ENCODE assay signal across 8 mouse cellular contexts in the genomic region with DNA sequence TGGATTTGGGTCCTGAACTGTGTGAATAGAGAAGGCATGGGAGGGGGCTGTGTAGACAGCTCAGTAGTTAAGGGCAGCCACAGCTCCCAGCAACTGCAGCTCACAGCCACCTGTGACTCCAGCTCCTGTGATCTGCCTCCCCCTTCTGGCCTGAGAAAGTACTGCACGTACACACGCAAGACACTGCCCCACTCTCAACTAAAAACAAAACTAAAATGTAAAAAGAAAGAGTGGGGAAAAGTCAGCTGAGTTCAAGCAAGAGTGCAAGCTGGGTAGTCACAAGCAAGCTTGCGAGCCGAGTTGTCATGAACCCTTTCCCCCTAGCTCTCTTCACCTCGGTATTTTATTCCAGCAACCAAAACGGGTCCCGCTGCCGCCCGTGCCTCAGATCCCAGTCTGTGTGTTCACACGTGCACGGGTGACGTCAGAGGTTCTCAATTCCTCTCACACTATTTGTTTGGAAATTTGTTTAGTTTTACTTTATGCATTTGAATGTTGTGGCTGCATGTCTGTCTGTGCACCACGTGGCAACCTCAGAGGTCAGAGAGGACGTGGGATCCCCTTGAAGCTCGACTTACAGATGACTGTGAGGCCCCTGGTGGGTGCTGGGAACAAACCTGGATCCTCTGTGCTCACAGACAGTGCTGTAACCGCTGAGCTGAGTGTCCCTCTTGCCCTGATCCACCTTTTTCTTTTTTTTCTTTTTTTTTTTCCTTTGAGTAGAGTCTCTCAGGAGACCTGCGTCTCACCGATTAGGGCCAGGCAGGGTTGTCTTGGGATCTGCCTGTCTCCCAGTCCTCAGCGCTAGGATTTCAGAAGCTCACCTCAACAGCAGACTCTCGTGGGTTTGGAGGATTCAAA. TPM values are rescaled to one million over a fixed set of nuclear protein-coding genes. Genes with fewer than 3 reads are reported as not detected.
DNase-seq lines count a peak whose midpoint lies in the region; ATAC-seq lines count a peak whose summit lies in the region.

No protein-coding gene starts in this region.

- H3K4me1 ChIP-seq in intestine, embryonic 16.5 days (ENCODE audit: control insufficient read depth, insufficient read depth, low read length), result peaks cover 6% of the 10 kb centered on the region
- H3K4me1 ChIP-seq in midbrain, embryonic 10.5 days, result peaks cover 41% of the 10 kb centered on the region

- peaks cover 54% of the 10 kb centered on the region for H3K27me3 ChIP-seq in intestine, embryonic 16.5 days (replicated peaks; ENCODE audit: control insufficient read depth, insufficient read depth, low read length)
- H3K27me3 ChIP-seq in midbrain, embryonic 10.5 days (ENCODE audit: low read depth, poor library complexity, severe bottlenecking), result peaks cover 93% of the 10 kb centered on the region

- H3K9me3 ChIP-seq in intestine, embryonic 16.5 days (ENCODE audit: control insufficient read depth, low read length), result no peaks in the 10 kb centered on the region
- no peaks in the 10 kb centered on the region for H3K9me3 ChIP-seq in midbrain, embryonic 10.5 days (replicated peaks)

- intact Hi-C loops in left cerebral cortex, postnatal 36 days (cut with DNase I), result loop anchor here (1.0 kb wide), 1 partner anchor 63 kb away; no protein-coding TSS in a partner anchor

- H3K36me3 ChIP-seq in intestine, embryonic 16.5 days (ENCODE audit: control insufficient read depth, insufficient read depth, low read length), result no peaks in the 10 kb centered on the region
- no peaks in the 10 kb centered on the region for H3K36me3 ChIP-seq in midbrain, embryonic 10.5 days

- peak; percentile 73 for ATAC-seq in intestine, embryonic 16.5 days

- H3K27ac ChIP-seq in intestine, embryonic 16.5 days (ENCODE audit: low read length), result no peak overlapping the region
- H3K27ac ChIP-seq in midbrain, embryonic 10.5 days (replicated peaks), result no peak overlapping the region

- DNase-seq in adrenal gland, adult (ENCODE audit: inconsistent age in 2 of 2, low spot score in 1 of 2), result peak; percentile 80 to 95
- peak; percentile 78 for DNase-seq in embryo, embryonic 11 days
- peak; percentile 63 to 80 for DNase-seq in gastrocnemius, postnatal 4 days (ENCODE audit: low spot score in 2 of 2)
- peak; percentile 32 to 68 for DNase-seq in left cerebral cortex, postnatal 36 days (ENCODE audit: low spot score in 2 of 2)
- peak; percentile 78 for DNase-seq in midbrain, embryonic 10.5 days (ENCODE audit: low spot score)
- peak; percentile 25 to 52 for DNase-seq in right cerebral cortex, postnatal 36 days (ENCODE audit: low spot score in 2 of 2)
- DNase-seq in urinary bladder, postnatal 4 days (ENCODE audit: low spot score in 2 of 2), result peak; percentile 65 to 88

- WGBS in intestine, embryonic 16.5 days, result 10% methylated on average over 20 of the region's 20 CpGs
- WGBS in midbrain, embryonic 10.5 days, result 13% methylated on average over 20 of the region's 20 CpGs

- peak overlapping the region; percentile 79 for H3K4me2 ChIP-seq in intestine, embryonic 16.5 days (ENCODE audit: low read depth, low read length)

- peak overlapping the region; percentile 50 for H3K4me3 ChIP-seq in intestine, embryonic 16.5 days (ENCODE audit: low read length)
- H3K4me3 ChIP-seq in midbrain, embryonic 10.5 days, result peak overlapping the region; percentile 50

- H3K9ac ChIP-seq in intestine, embryonic 16.5 days (ENCODE audit: low read depth, low read length), result peak overlapping the region; percentile 64

RNA-seq across cellular contexts. Expression of a gene that starts 15.0 kb away (rescaled TPM):
- total RNA-seq in gastrocnemius, postnatal 4 days (2021), result not detected
- 0.06 and 0.10 TPM in 2 replicates for polyA plus RNA-seq in intestine, embryonic 16.5 days (2015; fragmentation: Nextera tagmentation; extraction: Ambion mirVana)
- total RNA-seq in left cerebral cortex, postnatal 36 days (2021), result not detected
- 1.4 and 2.1 TPM in 2 replicates for polyA plus RNA-seq in midbrain, embryonic 10.5 days (2016; fragmentation: Nextera tagmentation; extraction: Ambion mirVana)

RNA-seq across cellular contexts. Expression of a gene that starts 29.3 kb away (rescaled TPM):
- total RNA-seq in gastrocnemius, postnatal 4 days (2021), result under 1 TPM; 0.05 TPM
- polyA plus RNA-seq in intestine, embryonic 16.5 days (2015; fragmentation: Nextera tagmentation; extraction: Ambion mirVana), result 0.09 and 0.17 TPM in 2 replicates
- total RNA-seq in left cerebral cortex, postnatal 36 days (2021), result under 1 TPM; 0.20 to 0.27 TPM
- polyA plus RNA-seq in midbrain, embryonic 10.5 days (2016; fragmentation: Nextera tagmentation; extraction: Ambion mirVana), result 0.41 and 0.79 TPM in 2 replicates

RNA-seq across cellular contexts. Expression of a gene that starts 51.7 kb away (rescaled TPM):
- total RNA-seq in gastrocnemius, postnatal 4 days (2021), result 10 to 100 TPM; 22.0 to 24.9 TPM
- polyA plus RNA-seq in intestine, embryonic 16.5 days (2015; fragmentation: Nextera tagmentation; extraction: Ambion mirVana), result 21.5 and 21.9 TPM in 2 replicates
- 10 to 100 TPM; 43.5 to 56.8 TPM for total RNA-seq in left cerebral cortex, postnatal 36 days (2021)
- 31.6 and 35.3 TPM in 2 replicates for polyA plus RNA-seq in midbrain, embryonic 10.5 days (2016; fragmentation: Nextera tagmentation; extraction: Ambion mirVana)
